In the genomic region with DNA sequence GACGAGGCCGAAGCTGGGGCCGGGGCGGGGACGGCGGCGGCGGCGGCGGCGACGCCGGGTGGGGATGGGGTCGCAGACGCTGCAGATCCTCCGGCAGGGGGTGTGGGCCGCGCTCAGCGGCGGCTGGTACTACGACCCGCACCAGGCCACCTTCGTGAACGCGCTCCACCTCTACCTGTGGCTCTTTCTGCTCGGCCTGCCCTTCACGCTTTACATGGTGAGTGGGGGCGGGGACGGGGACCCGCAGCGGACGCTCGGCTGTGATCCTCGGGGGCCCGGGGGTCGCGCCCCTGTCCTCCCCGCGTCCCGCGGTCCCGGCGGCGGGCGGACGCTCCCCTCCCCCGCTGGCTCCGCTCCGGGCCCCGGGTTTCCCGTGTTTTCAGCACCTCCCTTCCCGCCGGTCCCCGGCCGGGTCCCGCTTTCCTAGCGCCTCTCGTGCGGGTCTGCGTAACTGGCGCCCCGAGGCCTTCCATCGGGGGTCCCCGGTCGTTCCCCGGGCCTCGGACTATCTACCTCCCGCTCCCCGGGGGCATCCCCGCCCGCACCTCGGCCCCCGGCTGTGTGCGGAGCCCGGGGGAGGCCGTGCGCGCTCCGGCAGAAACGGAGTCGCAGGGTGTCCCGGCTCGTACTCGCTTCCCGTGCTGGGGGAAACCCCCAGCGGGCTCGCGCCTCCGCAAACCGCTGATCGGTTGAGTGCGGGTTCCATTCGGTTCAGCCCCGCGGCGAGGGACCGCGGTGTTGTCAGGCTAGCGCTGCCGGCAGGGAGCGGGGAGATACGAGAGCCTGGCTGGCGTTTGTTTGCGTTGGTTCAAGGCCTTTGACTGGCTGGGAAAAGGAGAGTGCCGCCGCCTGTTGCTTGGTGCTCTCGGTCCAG, we compare ENCODE assay signal across 8 mouse cellular contexts. TPM values are rescaled to one million over a fixed set of nuclear protein-coding genes. Genes with fewer than 3 reads are reported as not detected.
A peak's percentile ranks its signal among the peaks of the same experiment; 100 is the strongest.
DNase-seq lines count a peak whose midpoint lies in the region; ATAC-seq and TF ChIP-seq lines count a peak whose summit lies in the region.

No protein-coding gene starts in this region.

- H3K9me3 ChIP-seq in forebrain, embryonic 11.5 days (ENCODE audit: control insufficient read depth, low read length), result no peaks in the 10 kb centered on the region
- no peaks in the 10 kb centered on the region for H3K9me3 ChIP-seq in heart, postnatal 0 days (replicated peaks; ENCODE audit: control insufficient read depth, low read length)
- no peaks in the 10 kb centered on the region for H3K9me3 ChIP-seq in lung, embryonic 15.5 days

- peak; percentile 54 to 59 for DNase-seq in CD8-positive naive resting alpha-beta T cell, adult 2 months (ENCODE audit: low read depth in 2 of 2, low spot score in 2 of 2)
- peak; percentile 75 for DNase-seq in brain, adult 2 months (ENCODE audit: low read depth, low spot score)
- DNase-seq in forebrain, embryonic 11.5 days (ENCODE audit: low spot score), result peak; percentile 78
- DNase-seq in heart, postnatal 0 days (ENCODE audit: low spot score), result peak; percentile 39
- DNase-seq in kidney, postnatal 36 days, result peak; percentile 44 to 72
- DNase-seq in thymus, adult 18-20 months, result peak; percentile 57 to 63

- H3K4me3 ChIP-seq in forebrain, embryonic 11.5 days (ENCODE audit: low read depth, low read length), result peak overlapping the region; percentile 96
- H3K4me3 ChIP-seq in heart, postnatal 0 days (ENCODE audit: low read depth, low read length), result peak overlapping the region; percentile 99
- H3K4me3 ChIP-seq in lung, embryonic 15.5 days, result peak overlapping the region; percentile 89

- no peaks in the 10 kb centered on the region for H3K36me3 ChIP-seq in forebrain, embryonic 11.5 days (ENCODE audit: control insufficient read depth, insufficient read depth, low read length)
- H3K36me3 ChIP-seq in heart, postnatal 0 days (replicated peaks; ENCODE audit: control insufficient read depth, insufficient read depth, low read length), result no peaks in the 10 kb centered on the region
- no peaks in the 10 kb centered on the region for H3K36me3 ChIP-seq in lung, embryonic 15.5 days

- H3K27me3 ChIP-seq in forebrain, embryonic 11.5 days (ENCODE audit: control insufficient read depth, insufficient read depth, low read length), result no peaks in the 10 kb centered on the region
- H3K27me3 ChIP-seq in heart, postnatal 0 days (ENCODE audit: control insufficient read depth, insufficient read depth, low read length), result no peaks in the 10 kb centered on the region
- no peaks in the 10 kb centered on the region for H3K27me3 ChIP-seq in lung, embryonic 15.5 days

- peak overlapping the region; percentile 91 for H3K27ac ChIP-seq in forebrain, embryonic 11.5 days (ENCODE audit: low read depth, low read length)
- H3K27ac ChIP-seq in heart, postnatal 0 days (ENCODE audit: low read depth), result peak overlapping the region; percentile 96
- peak overlapping the region; percentile 84 for H3K27ac ChIP-seq in lung, embryonic 15.5 days

- peak overlapping the region; percentile 68 for H3K4me2 ChIP-seq in forebrain, embryonic 11.5 days (ENCODE audit: low read depth, low read length, severe bottlenecking)
- peak overlapping the region; percentile 76 for H3K4me2 ChIP-seq in heart, postnatal 0 days (ENCODE audit: low read depth, low read length)
- H3K4me2 ChIP-seq in lung, embryonic 15.5 days, result peak overlapping the region; percentile 56

- peaks cover 10% of the 10 kb centered on the region for H3K4me1 ChIP-seq in forebrain, embryonic 11.5 days (replicated peaks; ENCODE audit: control insufficient read depth, insufficient read depth, low read length)
- H3K4me1 ChIP-seq in heart, postnatal 0 days (ENCODE audit: control insufficient read depth, insufficient read depth), result peaks cover 37% of the 10 kb centered on the region
- H3K4me1 ChIP-seq in lung, embryonic 15.5 days, result peaks cover 39% of the 10 kb centered on the region

- TF ChIP-seq CTCF in heart, postnatal 0 days (IDR thresholded peaks at IDR 0.05; ENCODE audit: low read depth), result no peak; the same call in 1 of the 2 replicates

- under 1% methylated on average over 100 of the region's 107 CpGs for WGBS in forebrain, embryonic 11.5 days
- under 1% methylated on average over 87 of the region's 107 CpGs for WGBS in heart, postnatal 0 days
- 1% methylated on average over 85 of the region's 107 CpGs for WGBS in lung, embryonic 15.5 days

- peak; percentile 79 for ATAC-seq in forebrain, embryonic 11.5 days (replicated peaks; ENCODE audit: low FRiP score)
- ATAC-seq in heart, postnatal 0 days (ENCODE audit: insufficient read depth, low read depth), result peak; percentile 43
- peak; percentile 75 for ATAC-seq in lung, embryonic 15.5 days (ENCODE audit: borderline replicate concordance, extremely low read depth, low FRiP score, low TSS enrichment)
- peak; percentile 23 for ATAC-seq in neutrophil, adult 5-6 weeks (ENCODE audit: extremely low read depth, insufficient number of reproducible peaks, low FRiP score, poor library complexity, severe bottlenecking)

- peak overlapping the region; percentile 97 for H3K9ac ChIP-seq in forebrain, embryonic 11.5 days (ENCODE audit: low read length)
- peak overlapping the region; percentile 99 for H3K9ac ChIP-seq in heart, postnatal 0 days (replicated peaks; ENCODE audit: low read depth, low read length)
- peak overlapping the region; percentile 89 for H3K9ac ChIP-seq in lung, embryonic 15.5 days

- no peak for TF ChIP-seq EP300 in heart, postnatal 0 days (IDR thresholded peaks at IDR 0.05; ENCODE audit: low read depth)

RNA-seq across cellular contexts. Expression of a gene that starts 0.7 kb away (rescaled TPM):
- 14.6 and 14.8 TPM in 2 replicates for polyA plus RNA-seq in forebrain, embryonic 11.5 days (2014; fragmentation: Nextera tagmentation; extraction: Ambion mirVana)
- total RNA-seq in heart, postnatal 0 days (2014; rRNA removed; ENCODE audit: low replicate concordance), result 34.9 and 37.4 TPM in 2 replicates
- polyA plus RNA-seq in heart, postnatal 0 days (2015; fragmentation: Nextera tagmentation; extraction: Ambion mirVana), result 7.1 and 9.3 TPM in 2 replicates
- 11.8 and 12.0 TPM in 2 replicates for polyA plus RNA-seq in lung, embryonic 15.5 days (2015; fragmentation: Nextera tagmentation; extraction: Ambion mirVana)
- 27.6 and 37.4 TPM in 2 replicates for total RNA-seq in neutrophil, adult 5-6 weeks (2017)

Comparison
In these comparisons a context has a peak if more than half of its experiments do, and no peak if none do; other contexts are left out.
1. Peak in every context shown above with its lines: DNase-seq, ATAC-seq, H3K4me3 ChIP-seq and H3K27ac ChIP-seq.
2. ATAC-seq: peak in every context shown above with its lines; median percentile 79 in forebrain, embryonic 11.5 days; 75 in lung, embryonic 15.5 days; 43 in heart, postnatal 0 days; 23 in neutrophil, adult 5-6 weeks.